Mouse (Mus musculus): ENCODE data around the gene Rab25.
A peak's percentile ranks its signal among the peaks of the same experiment; 100 is the strongest.

Rab25 gene

DNA sequence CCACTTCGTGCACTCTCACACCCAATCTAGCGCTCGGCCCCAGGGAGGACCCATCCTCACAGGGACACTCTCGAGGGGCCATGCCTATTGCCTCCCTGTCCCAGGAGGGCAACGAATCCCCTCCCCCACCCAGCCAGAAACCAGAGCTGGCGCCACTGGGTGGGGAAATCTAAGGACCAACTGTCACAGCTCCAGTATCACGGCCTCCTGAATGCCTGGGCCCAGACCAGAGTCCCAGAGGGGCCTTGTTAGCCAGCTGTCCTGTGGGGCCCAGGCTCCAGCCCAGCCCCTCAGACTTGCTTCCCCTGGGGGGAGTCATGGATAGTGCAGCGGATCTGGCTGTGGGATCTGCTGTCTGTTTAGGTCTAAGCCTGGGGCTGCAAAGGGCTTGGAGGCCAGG is 20.5 kb downstream of the Rab25 start:
- H3K36me3 ChIP-seq (ENCODE audit: insufficient read depth, low read length) = peaks cover 70% of the 10 kb centered on the region
- peak overlapping the region; percentile 62 for H3K4me3 ChIP-seq (replicated peaks; ENCODE audit: low read length)
- H3K9me3 ChIP-seq (ENCODE audit: low read length) = no peaks in the 10 kb centered on the region
- no peaks in the 10 kb centered on the region for H3K27me3 ChIP-seq (ENCODE audit: insufficient read depth, low read length)
- no peak for TF ChIP-seq POU5F1 (IDR thresholded peaks at IDR 0.05; ENCODE audit: borderline replicate concordance, low read length)
- TF ChIP-seq NANOG (IDR thresholded peaks at IDR 0.05; ENCODE audit: borderline replicate concordance, low read length) = no peak
- no peak for TF ChIP-seq CTCF (conservative IDR thresholded peaks at IDR 0.05; ENCODE audit: low read length)
- H3K4me1 ChIP-seq (replicated peaks; ENCODE audit: low read depth, low read length) = peaks cover 72% of the 10 kb centered on the region

DNA sequence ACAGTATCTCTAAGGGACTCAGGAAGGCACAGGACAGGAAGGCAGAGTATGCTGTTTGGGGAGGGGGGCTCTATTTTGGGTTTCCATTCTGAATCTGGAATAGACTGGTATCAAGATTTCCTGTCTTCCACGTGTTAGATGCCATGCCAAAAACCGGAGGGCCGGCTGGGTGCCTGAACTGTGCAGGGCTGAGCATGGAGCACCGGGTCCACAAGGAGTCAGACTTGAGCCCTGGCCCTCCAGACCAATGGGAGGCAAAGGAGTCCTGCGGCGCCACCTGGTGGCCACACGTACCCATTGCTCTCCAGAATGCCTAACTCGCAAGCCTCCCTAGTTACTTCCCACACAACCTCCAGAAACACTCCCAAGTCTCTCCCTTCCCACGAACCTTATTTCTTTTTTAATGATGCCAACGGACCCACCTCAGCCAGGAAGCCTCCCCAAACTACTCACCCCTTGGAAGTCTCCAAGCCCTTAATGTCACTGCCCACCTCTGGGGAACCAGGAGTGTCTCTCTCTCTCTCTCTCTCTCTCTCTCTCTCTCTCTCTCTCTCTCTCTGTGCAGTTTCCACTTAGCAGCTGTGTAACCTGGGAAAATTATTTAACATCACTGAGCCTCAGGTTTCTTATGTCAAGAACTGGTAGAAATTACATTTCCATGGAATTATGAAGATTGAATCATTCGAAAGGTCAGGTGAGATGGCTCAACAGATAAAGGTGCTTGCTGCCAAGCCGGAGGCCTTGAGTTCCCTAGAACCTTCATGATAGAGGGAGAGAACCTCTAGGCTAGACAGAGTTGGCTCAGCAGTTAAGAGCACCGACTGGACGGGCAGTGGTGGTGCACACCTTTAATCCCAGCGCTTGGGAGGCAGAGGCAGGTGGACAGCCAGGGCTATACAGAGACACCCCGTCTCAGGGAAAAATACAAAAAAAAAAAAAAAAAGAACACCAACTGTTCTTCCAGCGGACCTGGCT is 21.7 kb downstream of the Rab25 start:
- TF ChIP-seq POU5F1 (IDR thresholded peaks at IDR 0.05; ENCODE audit: borderline replicate concordance, low read length) (no peak), NANOG (IDR thresholded peaks at IDR 0.05; ENCODE audit: borderline replicate concordance, low read length) (no peak), CTCF (conservative IDR thresholded peaks at IDR 0.05; ENCODE audit: low read length) (peak; percentile 86)
- Histone ChIP-seq H3K36me3 (ENCODE audit: insufficient read depth, low read length) (peaks cover 71% of the 10 kb centered on the region), H3K4me1 (replicated peaks; ENCODE audit: low read depth, low read length) (peaks cover 83% of the 10 kb centered on the region), H3K27me3 (ENCODE audit: insufficient read depth, low read length) (no peaks in the 10 kb centered on the region), H3K9me3 (ENCODE audit: low read length) (no peaks in the 10 kb centered on the region), H3K4me3 (replicated peaks; ENCODE audit: low read length) (peak overlapping the region; percentile 18)

DNA sequence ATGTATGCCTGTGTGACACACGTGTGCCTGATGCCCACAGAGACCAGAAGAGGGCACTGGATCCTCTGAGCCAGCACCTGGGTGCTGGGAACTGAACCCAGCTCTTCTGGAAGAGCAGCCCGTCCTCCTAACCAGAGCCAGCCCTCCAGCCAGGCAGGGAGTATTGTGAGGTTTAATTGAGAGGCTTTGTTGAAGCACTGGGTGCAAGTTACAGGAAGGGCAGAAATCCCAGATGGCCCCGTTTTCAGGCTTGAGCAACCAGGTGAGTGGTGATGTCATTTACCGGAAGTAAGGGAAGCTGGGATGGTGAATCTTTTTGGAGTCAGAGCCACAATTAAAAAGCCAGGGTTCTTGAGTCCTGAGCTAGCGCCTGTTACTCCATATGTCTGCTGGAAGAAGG is 23.1 kb downstream of the Rab25 start:
- Histone ChIP-seq H3K9me3 (ENCODE audit: low read length) (no peaks in the 10 kb centered on the region), H3K27me3 (ENCODE audit: insufficient read depth, low read length) (no peaks in the 10 kb centered on the region), H3K4me3 (replicated peaks; ENCODE audit: low read length) (no peak overlapping the region), H3K4me1 (replicated peaks; ENCODE audit: low read depth, low read length) (peaks cover 81% of the 10 kb centered on the region), H3K36me3 (ENCODE audit: insufficient read depth, low read length) (peaks cover 71% of the 10 kb centered on the region)
- TF ChIP-seq NANOG (IDR thresholded peaks at IDR 0.05; ENCODE audit: borderline replicate concordance, low read length) = no peak
- TF ChIP-seq POU5F1 (IDR thresholded peaks at IDR 0.05; ENCODE audit: borderline replicate concordance, low read length) = no peak
- TF ChIP-seq CTCF (conservative IDR thresholded peaks at IDR 0.05; ENCODE audit: low read length) = no peak

DNA sequence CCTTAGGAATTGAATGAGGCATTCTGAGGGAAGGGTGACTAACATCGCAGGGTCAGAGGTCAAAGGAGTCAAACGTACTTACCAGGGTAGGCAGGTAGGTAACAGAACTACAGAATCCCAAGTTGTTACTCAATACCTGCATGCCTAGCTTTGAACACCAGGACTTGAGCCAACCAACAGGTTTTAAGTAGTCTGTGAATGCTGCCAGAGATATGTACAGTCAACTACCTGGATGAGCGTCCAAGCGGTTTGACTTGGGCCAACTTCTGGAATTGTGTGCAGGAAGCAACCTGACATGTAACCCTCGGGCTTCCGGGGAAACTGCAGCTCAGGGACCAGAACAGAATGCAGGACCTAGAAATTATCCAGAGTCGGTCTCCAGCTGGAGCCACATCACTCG is 25.1 kb downstream of the Rab25 start:
- Histone ChIP-seq H3K4me3 (replicated peaks; ENCODE audit: low read length) (no peak overlapping the region), H3K9me3 (ENCODE audit: low read length) (no peaks in the 10 kb centered on the region), H3K27me3 (ENCODE audit: insufficient read depth, low read length) (no peaks in the 10 kb centered on the region), H3K36me3 (ENCODE audit: insufficient read depth, low read length) (peaks cover 53% of the 10 kb centered on the region), H3K4me1 (replicated peaks; ENCODE audit: low read depth, low read length) (peaks cover 69% of the 10 kb centered on the region)
- TF ChIP-seq POU5F1 (IDR thresholded peaks at IDR 0.05; ENCODE audit: borderline replicate concordance, low read length) (no peak), NANOG (IDR thresholded peaks at IDR 0.05; ENCODE audit: borderline replicate concordance, low read length) (no peak), CTCF (conservative IDR thresholded peaks at IDR 0.05; ENCODE audit: low read length) (no peak)

DNA sequence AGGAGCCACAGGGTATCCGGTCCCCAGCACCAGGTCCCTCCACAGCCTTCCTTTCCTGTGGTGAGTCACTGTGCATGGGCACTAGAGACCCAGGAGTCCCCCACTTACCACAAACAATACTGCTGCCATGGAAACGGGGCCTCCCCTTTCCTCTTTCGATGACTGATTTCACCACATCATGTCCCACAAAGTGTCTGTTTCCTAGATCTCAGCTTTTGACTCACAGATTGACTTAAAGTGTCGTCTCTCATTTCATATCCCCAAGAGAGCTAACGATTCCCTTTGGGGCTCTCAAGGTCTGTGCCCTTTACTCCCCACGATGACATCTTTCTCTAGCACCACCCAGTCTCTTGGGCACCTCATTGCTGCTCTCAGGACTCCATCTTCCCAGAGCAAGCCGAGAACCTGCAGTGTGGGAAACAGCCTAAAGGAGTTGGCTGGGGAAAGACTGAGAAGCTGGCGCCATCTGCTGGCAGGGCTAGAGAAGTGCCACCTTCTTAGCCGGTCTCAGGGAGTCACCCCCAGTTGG is 26.2 kb downstream of the Rab25 start:
- TF ChIP-seq CTCF (conservative IDR thresholded peaks at IDR 0.05; ENCODE audit: low read length) (peak; percentile 95), POU5F1 (IDR thresholded peaks at IDR 0.05; ENCODE audit: borderline replicate concordance, low read length) (no peak)
- peaks cover 58% of the 10 kb centered on the region for H3K4me1 ChIP-seq (replicated peaks; ENCODE audit: low read depth, low read length)
- no peaks in the 10 kb centered on the region for H3K27me3 ChIP-seq (ENCODE audit: insufficient read depth, low read length)
- peaks cover 42% of the 10 kb centered on the region for H3K36me3 ChIP-seq (ENCODE audit: insufficient read depth, low read length)
- H3K9me3 ChIP-seq (ENCODE audit: low read length) = no peaks in the 10 kb centered on the region
- no peak overlapping the region for H3K4me3 ChIP-seq (replicated peaks; ENCODE audit: low read length)

DNA sequence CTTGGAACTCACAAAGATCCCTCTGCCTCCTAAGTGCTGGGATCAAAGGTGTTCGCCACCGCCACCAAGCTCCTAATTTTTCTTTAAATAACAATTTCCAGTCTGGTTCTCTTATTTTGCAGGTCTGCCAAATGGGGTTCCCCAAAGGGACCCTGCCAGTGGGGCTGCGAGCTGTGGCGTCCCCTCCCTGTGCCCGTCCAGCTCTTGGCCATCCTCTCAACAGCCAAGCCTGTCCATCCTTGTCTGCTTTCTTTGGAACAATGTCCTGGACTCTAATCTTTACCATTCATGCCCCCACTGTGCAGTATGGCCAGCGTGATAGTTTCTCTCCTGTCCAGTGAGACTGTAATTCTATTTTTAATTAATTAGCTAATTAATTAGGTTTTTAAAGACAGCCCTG is 26.9 kb downstream of the Rab25 start:
- H3K9me3 ChIP-seq (ENCODE audit: low read length) = no peaks in the 10 kb centered on the region
- H3K36me3 ChIP-seq (ENCODE audit: insufficient read depth, low read length) = peaks cover 36% of the 10 kb centered on the region
- 0 out of 2 replicates have a peak, but pooled peaks cover 3% of the 10 kb centered on the region for H3K27me3 ChIP-seq (ENCODE audit: insufficient read depth, low read length)
- no peak for TF ChIP-seq CTCF (conservative IDR thresholded peaks at IDR 0.05; ENCODE audit: low read length)
- TF ChIP-seq POU5F1 (IDR thresholded peaks at IDR 0.05; ENCODE audit: borderline replicate concordance, low read length) = no peak
- TF ChIP-seq NANOG (IDR thresholded peaks at IDR 0.05; ENCODE audit: borderline replicate concordance, low read length) = no peak
- peaks cover 60% of the 10 kb centered on the region for H3K4me1 ChIP-seq (replicated peaks; ENCODE audit: low read depth, low read length)
- H3K4me3 ChIP-seq (replicated peaks; ENCODE audit: low read length) = no peak overlapping the region

DNA sequence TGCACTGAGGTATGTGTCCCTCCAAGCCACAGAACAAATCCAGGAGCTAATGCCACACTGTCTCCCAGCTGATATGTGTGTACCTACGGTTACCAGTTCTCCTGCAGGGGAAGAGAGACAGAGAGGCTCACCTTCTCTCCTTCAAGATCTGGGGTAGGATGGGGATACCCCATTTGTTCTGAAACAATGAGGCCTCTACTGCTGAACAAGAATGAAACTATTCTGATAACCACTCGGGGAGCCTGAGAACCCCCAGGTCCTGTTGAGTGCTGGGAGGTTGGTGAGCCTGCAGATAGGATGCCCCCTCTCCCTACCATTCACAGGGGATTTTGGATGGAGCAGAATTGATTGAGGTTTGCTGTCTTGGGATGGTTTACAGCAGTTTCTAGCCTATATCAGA is 28.0 kb downstream of the Rab25 start:
- Histone ChIP-seq H3K9me3 (ENCODE audit: low read length) (no peaks in the 10 kb centered on the region), H3K4me1 (replicated peaks; ENCODE audit: low read depth, low read length) (peaks cover 60% of the 10 kb centered on the region), H3K27me3 (ENCODE audit: insufficient read depth, low read length) (0 out of 2 replicates have a peak, but pooled peaks cover 3% of the 10 kb centered on the region), H3K36me3 (ENCODE audit: insufficient read depth, low read length) (peaks cover 26% of the 10 kb centered on the region), H3K4me3 (replicated peaks; ENCODE audit: low read length) (no peak overlapping the region)
- TF ChIP-seq POU5F1 (IDR thresholded peaks at IDR 0.05; ENCODE audit: borderline replicate concordance, low read length) (no peak), NANOG (IDR thresholded peaks at IDR 0.05; ENCODE audit: borderline replicate concordance, low read length) (no peak)

DNA sequence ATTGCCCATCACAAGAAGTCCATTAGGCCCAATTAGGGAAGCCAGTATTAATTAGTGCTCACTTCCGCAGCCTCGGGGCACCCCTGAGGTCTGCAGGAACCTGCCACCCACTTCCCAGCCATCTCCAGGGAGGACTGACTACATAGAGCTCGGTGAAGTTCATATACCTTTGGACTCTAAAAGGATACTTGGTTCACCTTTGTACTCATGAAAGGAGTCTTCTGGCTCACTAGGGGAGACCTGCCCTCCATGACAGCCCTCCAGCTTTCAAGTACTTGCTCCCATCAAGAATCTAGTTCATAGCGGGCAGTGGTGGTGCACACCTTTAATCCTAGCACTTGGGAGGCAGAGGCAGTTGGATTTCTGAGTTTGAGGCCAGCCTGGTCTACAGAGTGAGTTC is 29.7 kb downstream of the Rab25 start:
- Histone ChIP-seq H3K4me1 (replicated peaks; ENCODE audit: low read depth, low read length) (peaks cover 66% of the 10 kb centered on the region), H3K36me3 (ENCODE audit: insufficient read depth, low read length) (peaks cover 9% of the 10 kb centered on the region), H3K27me3 (ENCODE audit: insufficient read depth, low read length) (0 out of 2 replicates have a peak, but pooled peaks cover 6% of the 10 kb centered on the region), H3K9me3 (ENCODE audit: low read length) (no peaks in the 10 kb centered on the region), H3K4me3 (replicated peaks; ENCODE audit: low read length) (no peak overlapping the region)
- TF ChIP-seq CTCF (conservative IDR thresholded peaks at IDR 0.05; ENCODE audit: low read length) = no peak
- no peak for TF ChIP-seq POU5F1 (IDR thresholded peaks at IDR 0.05; ENCODE audit: borderline replicate concordance, low read length)
- TF ChIP-seq NANOG (IDR thresholded peaks at IDR 0.05; ENCODE audit: borderline replicate concordance, low read length) = no peak

Data from E14TG2a.4 (cell line).